Mouse (Mus musculus) testis, postnatal 14 days (tissue): ENCODE results near the gene Gramd4.

Experiments used
- DNase-seq: peaks from one replicate; pipeline ENCODE4 v3.0.0; 2021; ENCODE audit warnings: low spot score

The Gramd4 gene

DNA sequence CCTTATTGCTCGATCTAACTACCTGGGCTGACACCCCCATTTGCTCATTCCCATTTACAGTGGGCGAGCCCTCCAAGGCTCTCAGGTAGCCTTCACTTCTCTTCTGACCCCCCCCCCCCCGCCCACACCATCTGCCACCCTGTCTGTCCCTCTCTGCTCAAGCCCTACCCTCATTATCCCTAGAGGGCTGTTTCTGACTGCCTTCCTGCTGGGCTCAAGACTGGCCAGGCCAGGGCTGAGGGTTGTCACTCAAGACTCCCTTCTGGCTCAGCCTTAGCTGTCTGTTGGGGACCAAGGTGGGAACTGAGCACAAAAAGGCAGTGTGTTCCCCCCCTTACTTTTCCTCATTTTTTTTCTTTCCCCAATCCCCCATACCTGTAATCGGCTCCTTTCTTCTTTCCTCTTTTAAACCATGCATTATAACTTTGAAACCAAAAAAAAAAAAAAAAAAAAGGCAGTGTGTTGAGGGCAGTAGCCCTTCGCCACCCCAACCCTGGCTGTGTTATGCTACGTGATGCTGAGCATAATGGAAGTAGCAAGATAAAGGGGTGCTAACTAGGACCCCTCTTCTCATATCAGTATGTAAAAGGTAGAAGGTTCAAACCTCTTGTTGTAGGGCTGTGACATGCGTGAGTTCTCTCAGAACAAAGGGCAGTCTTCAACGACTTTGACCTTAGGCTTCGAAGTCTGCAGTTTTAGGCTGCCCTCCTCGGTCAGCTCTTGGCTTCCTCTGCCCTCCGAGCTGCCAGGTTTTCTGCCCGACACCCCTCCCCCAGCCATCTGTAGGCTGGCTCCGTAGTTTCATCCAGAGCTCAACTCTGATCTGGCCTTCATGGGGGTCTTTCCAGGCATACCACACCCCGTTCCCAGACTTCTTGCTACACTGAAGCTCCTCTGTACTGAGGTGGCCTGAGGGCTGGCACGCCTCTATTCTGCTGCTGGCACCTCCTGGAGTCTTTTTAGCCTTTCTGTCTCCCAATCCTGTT, 59.9 kb downstream of the Gramd4 start:
- DNase-seq: no peak

DNA sequence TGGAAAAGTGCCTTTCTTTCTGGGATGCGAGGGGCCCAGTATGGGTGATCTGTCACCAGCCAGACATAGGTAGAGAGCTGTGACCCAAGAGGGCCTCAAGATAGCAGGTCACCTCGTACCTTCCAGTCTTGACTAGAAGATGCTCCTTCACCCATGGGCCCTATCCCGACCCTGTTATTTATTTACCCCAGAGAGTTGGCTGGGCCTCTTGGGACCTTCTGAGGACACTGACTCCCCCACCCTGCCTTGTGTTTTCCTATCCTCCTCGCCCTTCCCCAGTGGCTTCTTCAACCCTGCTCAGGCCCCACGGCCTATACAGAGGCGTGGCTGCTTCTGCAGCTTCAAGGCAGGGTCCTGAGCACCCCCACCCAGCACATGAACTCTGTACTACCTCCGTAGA, 61.7 kb downstream of the Gramd4 start:
- DNase-seq: no peak

DNA sequence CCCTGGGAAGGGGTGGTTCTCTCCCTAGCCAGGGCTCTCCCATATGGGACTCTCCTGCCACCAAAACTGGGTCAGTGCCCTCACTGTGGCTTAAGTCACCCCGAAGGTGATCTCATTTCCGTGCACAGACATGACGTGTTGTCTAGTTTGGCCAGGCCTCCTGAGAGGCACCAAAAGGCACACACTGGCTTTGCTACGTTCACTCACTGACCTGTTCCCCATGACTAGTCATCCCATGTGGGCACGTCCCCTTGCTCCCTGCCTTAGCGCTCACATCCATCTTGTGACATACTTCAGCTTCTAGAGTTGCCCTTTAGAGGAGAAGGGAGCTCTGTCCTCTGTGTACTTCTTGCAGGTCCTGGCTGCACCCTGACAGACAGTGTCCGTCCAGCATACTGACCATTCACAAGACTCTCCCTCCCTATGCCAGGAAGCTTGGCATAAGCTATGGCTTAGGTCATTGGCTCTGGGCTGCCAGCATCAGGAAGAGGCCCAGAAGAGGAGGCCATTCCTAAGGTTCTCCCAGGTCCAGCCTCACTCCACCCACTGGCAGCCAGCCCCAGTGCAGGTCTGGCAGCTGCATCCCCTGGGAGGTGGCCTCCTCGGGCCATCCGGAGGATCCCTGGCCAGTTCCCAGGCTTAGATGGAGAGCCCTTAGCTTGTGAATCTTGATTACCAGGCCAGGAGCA, 64.9 kb downstream of the Gramd4 start:
- DNase-seq: no peak

DNA sequence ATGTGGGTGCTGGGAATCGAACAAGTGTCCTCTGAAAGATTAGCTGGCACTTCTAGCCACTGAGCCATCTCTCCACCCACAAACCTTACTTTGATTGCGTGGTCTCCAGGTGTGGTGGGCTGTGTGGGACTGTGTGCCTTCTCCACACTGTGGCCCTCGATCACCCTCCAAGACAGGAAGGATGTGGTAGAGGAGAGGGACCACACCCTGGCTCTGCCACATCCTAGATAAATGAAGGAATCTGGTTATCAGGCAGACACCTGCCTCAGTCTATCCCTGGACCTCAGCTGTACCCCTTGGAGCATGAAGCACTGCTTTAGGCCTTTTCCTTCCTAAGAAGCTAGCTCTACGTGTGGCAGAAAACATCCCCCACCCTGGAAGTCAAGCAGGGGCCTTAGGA, 65.9 kb downstream of the Gramd4 start:
- no peak for DNase-seq

DNA sequence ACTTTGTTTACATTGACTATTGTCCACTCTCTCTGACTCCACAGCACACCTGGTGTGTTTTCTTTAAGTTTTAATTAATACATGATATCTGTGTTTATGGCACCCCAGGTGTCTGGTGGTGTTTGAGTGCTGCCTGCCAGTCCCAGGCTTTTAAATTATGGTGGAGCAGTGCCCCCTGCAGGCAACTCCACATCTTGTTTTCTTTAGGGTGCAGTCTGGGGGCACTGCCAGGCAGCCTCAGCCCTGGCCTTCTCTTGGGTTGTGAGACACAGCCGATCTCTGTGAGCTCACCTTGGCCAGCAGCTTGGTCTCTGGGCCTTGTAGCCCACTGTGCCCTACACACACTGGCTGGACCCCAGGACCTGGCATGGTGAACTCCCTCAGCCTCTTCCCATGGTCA, 66.9 kb downstream of the Gramd4 start:
- no peak for DNase-seq

DNA sequence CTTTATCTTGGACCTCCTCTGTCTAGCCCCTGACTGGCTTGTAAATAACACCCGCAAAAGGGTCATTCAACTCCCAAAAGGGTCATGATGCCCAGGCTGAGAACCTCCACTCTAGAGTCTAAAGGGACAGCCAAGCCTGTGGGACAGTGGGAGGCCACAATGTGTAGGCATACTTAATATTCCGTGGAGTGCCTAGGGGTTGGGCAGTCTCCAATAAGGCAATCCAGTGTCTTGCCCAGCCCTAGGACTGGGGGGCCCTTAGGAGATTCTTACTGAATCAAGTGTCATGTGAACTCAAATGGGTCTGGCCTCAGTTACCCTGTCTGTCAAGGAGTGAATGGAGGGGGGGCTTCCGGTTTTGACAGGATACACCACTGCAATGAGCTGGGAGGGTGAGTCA, 71.5 kb downstream of the Gramd4 start:
- DNase-seq: no peak

DNA sequence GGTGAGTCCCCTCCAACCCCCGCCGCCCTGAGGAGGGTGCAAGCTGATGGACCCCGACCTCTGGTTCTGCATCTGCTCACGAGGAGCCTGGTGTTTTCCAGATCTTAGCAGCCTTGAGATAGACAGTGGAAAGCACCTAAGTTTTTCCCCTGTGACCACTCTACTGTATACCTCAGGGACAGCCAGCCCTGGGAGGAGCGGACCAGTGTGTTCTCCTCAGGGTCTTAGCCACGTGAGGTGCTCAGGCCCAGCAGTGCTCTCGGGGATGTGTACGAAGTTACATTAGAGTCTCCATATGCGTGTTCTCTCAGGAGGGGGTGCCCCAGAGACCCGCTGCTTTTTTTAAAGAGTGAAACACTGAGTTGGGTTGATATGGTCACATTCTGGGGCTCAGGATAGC, 73.2 kb downstream of the Gramd4 start:
- DNase-seq: no peak

DNA sequence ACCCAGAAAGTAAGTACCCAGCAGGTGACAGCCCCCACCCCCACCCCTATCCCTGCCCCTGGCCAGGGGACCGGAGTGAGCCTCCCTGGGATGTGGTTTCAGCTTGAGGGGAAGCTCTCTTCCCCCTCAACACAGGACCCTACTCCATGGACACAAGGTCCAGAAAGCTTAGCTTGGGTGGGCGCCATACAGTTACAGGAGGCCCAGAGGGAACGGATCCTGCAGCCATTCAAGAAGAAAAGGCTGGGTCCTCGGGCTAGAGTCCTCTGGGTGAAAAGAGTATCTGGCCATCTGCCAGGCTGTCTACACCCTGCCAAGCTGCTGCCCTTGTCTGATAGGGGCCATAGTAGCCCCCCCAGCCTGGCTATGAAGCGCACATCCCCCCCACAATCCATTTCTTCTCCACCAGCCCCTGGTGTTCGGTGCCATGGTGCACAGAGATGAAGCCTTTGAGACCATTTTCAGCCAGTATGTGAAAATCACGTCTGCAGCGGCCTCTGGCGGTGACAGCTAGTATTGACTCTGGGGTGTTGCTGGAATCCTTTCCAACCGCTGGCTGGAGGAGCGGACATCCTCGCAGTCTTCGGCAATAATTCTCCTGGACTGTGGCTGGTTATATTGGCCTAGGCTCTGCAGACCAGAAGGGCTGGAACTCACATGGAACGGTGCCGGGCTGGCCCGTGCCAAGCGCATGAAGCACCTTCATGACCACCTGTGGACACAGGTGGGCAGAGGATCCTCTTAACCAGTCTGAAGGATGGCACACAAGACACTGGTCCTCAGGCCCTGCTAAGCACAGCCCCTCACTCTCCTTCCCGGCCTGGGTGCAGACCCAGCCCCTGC, 77.7 kb downstream of the Gramd4 start:
- peak; percentile 73 for DNase-seq

DNA sequence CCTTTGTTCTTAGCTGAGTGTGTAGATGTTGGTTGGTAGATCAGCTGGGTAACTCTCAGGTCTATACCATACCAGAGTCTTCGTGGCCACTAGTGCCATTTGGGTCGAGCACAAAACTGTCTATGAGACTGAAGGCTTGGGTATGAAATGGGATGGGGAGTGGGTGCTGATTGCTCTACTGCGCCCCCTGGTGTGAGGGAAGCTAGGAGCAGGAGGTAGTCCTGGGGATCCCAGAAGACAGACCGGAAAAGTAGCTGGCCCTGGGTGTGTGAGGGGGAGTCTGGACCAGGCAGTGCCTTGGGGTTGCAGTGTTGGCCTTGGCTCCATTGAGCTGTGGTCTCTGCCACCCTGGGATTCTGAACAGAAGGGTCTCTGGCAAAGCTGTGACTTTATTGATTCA, 80.1 kb downstream of the Gramd4 start:
- DNase-seq: no peak

DNA sequence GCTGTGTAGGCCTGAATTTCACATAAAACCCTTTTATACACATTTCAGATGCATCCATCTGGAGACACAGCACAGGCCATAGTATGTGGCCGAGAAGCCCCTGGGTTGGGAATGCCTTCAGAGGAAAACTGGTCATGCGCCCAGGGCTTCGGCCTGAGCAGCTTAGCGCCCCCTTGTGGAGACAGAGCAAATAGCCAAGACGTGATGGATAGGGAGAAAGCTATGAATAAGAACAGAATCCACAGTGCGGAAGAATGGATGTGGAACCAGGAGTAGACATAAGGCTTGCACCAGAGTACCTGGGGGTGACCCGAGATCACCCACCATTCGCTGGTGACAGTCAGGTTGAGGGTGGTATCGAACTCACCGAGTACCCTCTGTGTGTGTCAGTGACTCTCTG, 82.8 kb downstream of the Gramd4 start:
- no peak for DNase-seq

DNA sequence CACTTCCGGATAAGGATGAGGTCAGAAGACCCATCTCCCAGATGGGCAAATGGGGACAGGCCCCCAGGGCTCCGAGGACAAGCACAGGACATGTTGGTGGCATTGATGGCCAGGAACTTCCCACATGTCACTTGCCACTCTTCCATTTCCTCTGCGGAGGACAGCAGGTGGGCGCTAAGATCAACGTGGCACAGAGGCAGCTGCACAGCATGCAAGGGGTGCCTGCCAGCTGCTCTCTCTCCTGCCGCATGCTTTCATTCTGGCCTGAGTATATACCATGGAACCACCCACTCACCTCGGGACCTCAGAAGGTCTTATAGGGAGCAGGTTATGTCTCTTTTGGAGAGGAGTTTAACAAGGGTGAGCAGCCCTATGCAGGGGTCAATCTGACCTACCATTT, 87.1 kb downstream of the Gramd4 start:
- no peak for DNase-seq

DNA sequence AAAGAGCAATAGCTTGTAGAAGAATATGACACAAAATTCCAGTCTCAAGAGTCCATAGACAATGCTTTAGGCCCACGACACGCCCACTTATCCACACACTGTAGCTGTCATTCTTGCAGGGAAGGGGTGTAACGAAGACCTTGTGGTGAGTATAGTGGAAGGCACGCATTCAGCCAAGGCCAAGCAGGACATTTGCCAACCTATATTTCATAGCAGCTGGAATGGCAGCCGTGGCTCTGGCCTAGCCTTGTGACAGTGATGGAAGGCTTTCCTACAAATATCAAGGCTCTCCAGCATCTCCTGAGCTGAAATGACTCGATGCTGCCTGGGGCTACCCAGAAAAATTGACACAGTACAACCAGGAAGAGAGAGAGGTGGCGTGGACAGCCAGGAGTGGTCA, 87.6 kb downstream of the Gramd4 start:
- no peak for DNase-seq

DNA sequence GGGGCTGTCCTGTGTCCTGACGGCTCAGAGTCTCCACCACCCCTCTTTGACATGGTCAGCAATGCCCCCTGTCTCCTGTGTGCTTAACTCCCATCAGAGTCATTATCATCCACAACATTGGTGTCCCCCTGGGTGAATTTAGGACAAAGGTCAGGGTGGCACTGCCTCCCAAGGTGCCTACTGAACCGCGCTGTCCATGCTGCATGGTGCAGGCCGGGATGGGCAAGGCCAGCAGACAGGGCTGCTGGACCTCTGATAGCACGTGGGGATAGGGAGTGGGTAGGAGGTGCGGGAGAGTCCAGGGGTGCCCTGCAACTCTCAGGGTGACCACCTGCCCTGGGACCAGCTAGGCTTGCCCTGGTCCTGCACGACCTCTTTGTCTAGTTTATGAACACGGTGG, 89.4 kb downstream of the Gramd4 start:
- DNase-seq: no peak

DNA sequence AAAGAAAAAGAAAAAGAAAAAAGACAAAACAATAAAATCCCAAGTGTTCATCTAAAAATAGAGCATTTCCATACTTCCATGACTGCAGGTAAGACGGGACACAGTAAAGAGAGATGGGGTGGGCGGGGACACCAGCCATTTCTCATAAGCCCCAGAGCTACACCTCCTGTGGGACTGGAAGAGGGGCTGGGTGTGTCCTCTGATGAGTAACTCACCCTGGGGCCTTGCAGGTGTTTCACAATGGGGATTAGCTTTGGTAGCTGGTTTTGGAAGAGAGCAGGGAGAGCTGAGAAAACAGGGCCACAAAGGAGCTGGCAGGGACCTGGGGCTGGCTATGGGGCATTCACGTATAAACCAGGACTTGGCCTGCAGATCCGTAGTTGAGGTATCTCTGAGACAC, 93.1 kb downstream of the Gramd4 start:
- no peak for DNase-seq

DNA sequence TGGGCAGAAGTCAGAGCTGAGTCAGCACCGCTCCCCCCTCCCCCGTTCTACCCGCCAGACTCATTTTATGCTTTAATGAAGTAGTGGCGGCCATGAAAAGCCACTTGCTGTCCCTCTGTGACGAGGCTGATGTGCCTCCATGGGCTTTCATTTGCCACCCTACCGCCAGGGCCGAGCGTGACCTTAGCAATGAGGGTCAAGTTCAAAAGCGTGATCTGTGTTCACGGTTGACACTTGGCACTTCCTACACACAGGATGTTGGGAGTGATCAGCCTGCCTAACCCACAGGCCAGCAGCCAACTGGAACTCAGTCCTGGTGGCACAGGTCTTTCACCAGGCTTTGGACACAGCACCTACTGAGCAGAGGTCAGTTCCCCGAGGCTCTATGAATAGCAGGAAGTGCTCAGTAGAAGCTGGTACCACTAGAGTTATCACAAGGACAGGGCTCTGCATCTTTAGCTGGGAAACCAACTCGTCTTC, 96.0 kb downstream of the Gramd4 start:
- DNase-seq: peak; percentile 29

DNA sequence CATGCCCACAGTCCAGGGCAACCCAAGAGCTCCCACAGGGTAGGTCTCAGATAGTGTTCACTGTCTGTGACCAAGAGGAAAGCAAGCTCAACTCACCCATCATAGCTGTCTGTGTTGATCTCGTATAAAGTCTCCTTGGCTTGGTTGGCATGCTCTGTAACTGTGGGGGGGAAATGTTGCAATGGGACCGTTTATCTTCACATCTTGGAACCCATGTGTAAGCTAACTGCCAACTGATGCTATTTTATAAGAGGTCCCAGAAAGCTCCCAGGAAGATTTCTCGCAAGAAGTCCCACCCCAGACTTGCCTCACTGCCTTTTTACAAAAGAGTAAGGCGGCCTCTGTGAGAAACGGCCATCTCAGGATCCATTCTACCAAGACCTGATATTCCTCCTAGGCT, 99.0 kb downstream of the Gramd4 start:
- DNase-seq: no peak

DNA sequence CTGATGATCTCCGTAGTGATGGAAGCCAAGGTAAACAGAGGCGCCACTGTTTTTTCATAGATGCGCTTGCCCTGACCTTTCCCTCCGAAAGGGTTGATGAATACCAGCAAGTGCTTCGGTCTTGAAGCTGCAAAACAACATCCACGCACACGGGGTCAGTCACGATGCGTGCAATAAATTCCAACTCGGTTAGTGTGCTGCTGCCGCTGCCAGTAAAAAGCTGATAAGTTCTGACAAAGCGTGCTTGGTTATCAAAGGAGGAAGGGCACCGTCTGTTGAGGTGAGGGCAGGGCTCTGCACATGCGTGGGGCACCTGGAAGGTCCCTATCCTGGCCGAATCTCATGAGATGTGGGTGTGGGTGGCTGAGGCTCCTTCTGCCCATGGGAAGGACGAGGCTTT, 101.6 kb downstream of the Gramd4 start:
- peak; percentile 35 for DNase-seq

DNA sequence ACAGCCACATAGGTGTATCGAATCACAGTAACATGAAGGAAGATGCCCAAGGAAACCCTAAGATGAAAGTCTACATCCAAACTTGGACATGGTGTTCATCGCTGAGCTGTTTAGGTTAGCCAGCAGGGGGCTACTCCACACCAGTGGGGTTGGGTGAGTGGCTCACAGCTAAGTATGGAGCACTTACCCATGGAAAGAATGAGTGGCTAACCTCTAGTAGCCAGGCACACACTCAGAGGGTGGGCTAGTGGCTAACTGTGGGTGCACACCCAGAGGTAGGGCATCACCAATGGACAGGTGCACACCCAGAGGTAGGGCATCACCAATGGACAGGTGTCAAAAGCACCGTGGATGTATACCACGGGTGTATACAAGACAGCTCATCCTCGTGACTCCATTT, 102.2 kb downstream of the Gramd4 start:
- DNase-seq: no peak

DNA sequence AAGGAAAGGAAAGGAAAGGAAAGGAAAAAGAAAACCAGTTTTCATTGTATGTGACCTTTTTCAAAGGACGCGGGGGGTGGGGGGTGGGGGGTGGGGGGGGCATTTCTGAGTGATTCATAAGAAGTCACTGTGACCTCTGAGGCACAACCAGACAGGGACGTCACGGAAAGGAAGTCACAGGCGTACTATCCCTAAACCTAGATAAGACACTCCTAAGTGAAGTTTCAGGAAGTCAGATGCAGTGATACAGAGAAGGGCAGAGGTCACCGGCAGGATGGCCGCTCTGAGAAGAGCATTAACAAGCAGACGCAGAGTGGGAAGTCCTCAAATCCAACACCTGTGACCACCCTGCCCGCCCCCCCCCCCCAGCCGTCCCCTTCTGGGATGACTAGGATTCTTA, 103.4 kb downstream of the Gramd4 start:
- DNase-seq: no peak

DNA sequence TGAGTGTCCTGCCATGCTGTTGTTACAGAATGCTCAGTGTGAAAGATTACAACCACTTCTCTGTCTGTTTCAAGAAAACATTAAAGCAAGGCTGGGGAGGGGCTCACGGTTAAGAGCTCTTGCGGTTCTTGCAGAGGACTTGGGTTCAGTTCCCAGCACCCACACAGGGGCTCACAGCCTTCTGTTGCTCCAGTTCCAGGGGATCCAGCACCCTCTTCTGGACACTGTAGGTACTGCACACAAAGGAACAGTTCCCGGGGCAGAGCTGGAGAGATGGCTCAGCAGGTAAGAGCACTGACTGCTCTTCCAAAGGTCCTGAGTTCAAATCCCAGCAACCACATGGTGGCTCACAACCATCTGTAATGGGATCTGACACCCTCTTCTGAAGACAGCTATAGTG, 104.3 kb downstream of the Gramd4 start:
- DNase-seq: peak; percentile 58

DNA sequence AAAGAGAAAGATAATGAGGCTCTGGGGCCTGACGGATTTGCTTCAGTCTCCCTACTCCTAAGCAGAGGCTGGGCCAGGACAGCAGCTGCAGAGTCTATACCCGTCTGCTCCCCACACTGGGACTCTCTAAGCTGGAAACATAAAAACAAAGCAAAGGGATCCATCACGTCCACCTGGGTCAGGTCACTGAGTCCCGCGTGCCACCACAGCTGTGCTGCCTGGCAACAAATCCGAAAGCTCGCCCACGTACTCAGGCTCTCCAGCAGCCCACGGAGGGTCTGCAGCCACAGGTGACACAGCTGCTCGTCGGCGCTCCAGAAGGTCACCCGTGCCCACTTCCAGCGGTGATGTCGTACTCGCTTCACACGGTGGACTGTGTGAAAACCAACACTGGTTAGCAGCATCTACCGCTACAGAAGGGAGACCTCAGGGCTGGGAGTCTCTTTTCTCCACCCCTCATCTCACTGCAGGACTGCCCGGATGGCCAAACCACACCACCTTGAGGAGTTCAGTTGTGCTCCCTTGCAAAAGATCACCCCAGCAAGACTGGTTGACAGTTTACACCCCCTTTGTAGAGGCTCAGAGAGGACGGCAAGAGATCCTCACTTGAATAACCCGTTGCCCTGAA, 107.3 kb downstream of the Gramd4 start:
- DNase-seq: peak; percentile 63
